Mouse (Mus musculus): ENCODE measurements around the gene Nol9.

Gene Nol9

GRCm38 (mm10) chr4:152038985-152039830, at the start of gene Nol9:
TSS of gene Nol9 (plus strand) at chr4:152039321.
- CTCF ChIA-PET, result interaction anchor here (1.1 kb wide), 1 partner anchor 10 kb away, joined by 4 read pairs; no protein-coding TSS in a partner anchor

GRCm38 (mm10) chr4:151992091-151992490, 47.0 kb upstream of the Nol9 start:
- CTCF ChIA-PET, result interaction anchor here (0.5 kb wide), 1 partner anchor 8 kb away, joined by 3 read pairs; no protein-coding TSS in a partner anchor

GRCm38 (mm10) chr4:151993035-151993434, 46.1 kb upstream of the Nol9 start:
- CTCF ChIA-PET, result interaction anchor here (0.9 kb wide), 1 partner anchor 105 kb away, joined by 3 read pairs; no protein-coding TSS in a partner anchor

- CTCF ChIA-PET, result no interaction called here
Measured at GRCm38 (mm10) chr4:151994228-151995171, 44.6 kb upstream of the Nol9 start.

- CTCF ChIA-PET, result interaction anchor here (1.0 kb wide), 1 partner anchor 13 kb away, joined by 3 read pairs; the partner anchor contains the start of gene Klhl21
Measured at GRCm38 (mm10) chr4:151995371-151996172, 43.5 kb upstream of the Nol9 start.

- CTCF ChIA-PET, result interaction anchor here (1.0 kb wide), 2 partner anchors 9 to 12 kb away, joined by 3 read pairs; partner anchors contain the start of gene Klhl21
Measured at GRCm38 (mm10) chr4:151996173-151996950, 42.8 kb upstream of the Nol9 start, which contains the start of gene Phf13. TSS of gene Phf13 (minus strand) at chr4:151996258.

- CTCF ChIA-PET, result interaction anchor here (1.0 kb wide), 1 partner anchor 9 kb away, joined by 3 read pairs; no protein-coding TSS in a partner anchor
Measured at GRCm38 (mm10) chr4:151996951-151997222, 42.2 kb upstream of the Nol9 start.

GRCm38 (mm10) chr4:151997701-151998100, 41.4 kb upstream of the Nol9 start:
- CTCF ChIA-PET, result interaction anchor here (1.0 kb wide), 1 partner anchor 8 kb away, joined by 3 read pairs; no protein-coding TSS in a partner anchor

GRCm38 (mm10) chr4:151999481-151999880, 39.6 kb upstream of the Nol9 start:
- CTCF ChIA-PET, result interaction anchor here (0.7 kb wide), 1 partner anchor 15 kb away, joined by 3 read pairs; no protein-coding TSS in a partner anchor

- CTCF ChIA-PET, result interaction anchor here (0.8 kb wide), 1 partner anchor 9 kb away, joined by 3 read pairs; no protein-coding TSS in a partner anchor
Measured at GRCm38 (mm10) chr4:152000906-152001305, 38.2 kb upstream of the Nol9 start.

GRCm38 (mm10) chr4:152001335-152001734, 37.8 kb upstream of the Nol9 start:
- CTCF ChIA-PET, result no interaction called here

GRCm38 (mm10) chr4:152002063-152002462, 37.1 kb upstream of the Nol9 start:
- CTCF ChIA-PET, result no interaction called here

- CTCF ChIA-PET, result interaction anchor here (0.9 kb wide), 1 partner anchor 9 kb away, joined by 3 read pairs; no protein-coding TSS in a partner anchor
Measured at GRCm38 (mm10) chr4:152006137-152006536, 33.0 kb upstream of the Nol9 start.

GRCm38 (mm10) chr4:152006812-152007211, 32.3 kb upstream of the Nol9 start:
- CTCF ChIA-PET, result no interaction called here

GRCm38 (mm10) chr4:152007481-152008147, 31.5 kb upstream of the Nol9 start:
- CTCF ChIA-PET, result interaction anchor here (1.2 kb wide), 1 partner anchor 12 kb away, joined by 3 read pairs; the partner anchor contains the start of gene Phf13

GRCm38 (mm10) chr4:152008148-152008500, 31.0 kb upstream of the Nol9 start:
- CTCF ChIA-PET, result interaction anchor here (1.2 kb wide), 1 partner anchor 12 kb away, joined by 3 read pairs; the partner anchor contains the start of gene Phf13

GRCm38 (mm10) chr4:152008622-152009075, 30.5 kb upstream of the Nol9 start, which contains the start of gene Klhl21:
TSS of gene Klhl21 (plus strand) at chr4:152008803.
- CTCF ChIA-PET, result interaction anchor here (1.2 kb wide), 1 partner anchor 13 kb away, joined by 3 read pairs; the partner anchor contains the start of gene Phf13

GRCm38 (mm10) chr4:152009076-152010051, 29.8 kb upstream of the Nol9 start:
- CTCF ChIA-PET, result no interaction called here

Measured in spleen, embryonic (tissue).